14 mouse cellular contexts compared by ENCODE assay signal in the genomic region with DNA sequence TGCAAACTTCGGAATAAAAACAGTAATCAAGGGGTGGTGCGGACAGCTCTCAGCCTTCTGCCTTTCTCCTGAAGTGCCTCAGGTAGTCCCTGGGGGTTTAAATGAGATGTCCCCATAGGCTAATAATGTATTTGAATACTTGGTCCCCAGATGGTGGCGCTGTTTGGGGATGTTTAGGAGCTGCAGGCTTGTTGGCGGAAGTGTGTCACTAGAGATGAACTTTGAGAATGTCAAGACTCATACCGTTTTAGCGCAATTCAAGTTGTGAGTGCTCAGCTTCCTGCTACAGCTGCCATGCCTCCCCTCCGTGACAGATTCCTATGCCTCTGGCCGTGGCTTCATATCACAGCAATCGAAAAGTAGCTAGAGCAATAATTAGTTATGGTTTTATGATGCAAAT. TPM values are rescaled to one million over a fixed set of nuclear protein-coding genes. Genes with fewer than 3 reads are reported as not detected.
"Had no signal": no experiment of that assay in that cellular context is flagged by ENCODE, and none has a peak within 500 bp of the region (broad histone marks: within the 10 kb centered on the region; RNA-seq: fewer than 3 reads in every experiment).

No protein-coding gene starts in this region.

- DNase-seq: kidney, adult 9 months; kidney, postnatal 36 days; layer of hippocampus, adult 9-11 months; layer of hippocampus, postnatal 36 days; lung, adult 2 months; lung, postnatal 4 days; midbrain, embryonic 14.5 days; thymus, postnatal 4 days had no signal

- H3K4me3 ChIP-seq: limb, embryonic 10.5 days; liver, embryonic 15.5 days; midbrain, embryonic 10.5 days; neural tube, embryonic 12.5 days had no signal

- H3K27ac ChIP-seq: kidney, postnatal 0 days; limb, embryonic 10.5 days; liver, embryonic 15.5 days; midbrain, embryonic 10.5 days; neural tube, embryonic 12.5 days had no signal

RNA-seq across cellular contexts. Expression of a gene that starts 58.1 kb away (rescaled TPM):
- total RNA-seq: layer of hippocampus, adult 18-20 months; layer of hippocampus, postnatal 36 days had no signal
